Mouse (Mus musculus) heart, postnatal 10 days (tissue): Measurements from ENCODE around the gene Ano3. TPM values are rescaled to one million over a fixed set of nuclear protein-coding genes. Genes with fewer than 3 reads are reported as not detected.

Source experiments
- total RNA-seq, 2 experiments: library from RNA; stranded (reverse); gene quantifications; 2 replicates each; pipeline ENCODE4 v1.2.3; 2021

Gene Ano3
- total RNA-seq, 2 experiments from 2014 or later: 0.24 to 0.25 TPM

Other genes with a start within 250 kb of the Ano3 start
- not detected for gene Muc15, start 229.6 kb downstream of the Ano3 start, total RNA-seq
- not detected for gene Gm13941, start 155.1 kb upstream of the Ano3 start, total RNA-seq
- gene Gm15130, start 202.0 kb upstream of the Ano3 start, total RNA-seq: not detected